Mouse (Mus musculus) heart, adult 2 months (tissue): Measurements from ENCODE around the gene Kcnb1. TPM values are rescaled to one million over a fixed set of nuclear protein-coding genes. Genes with fewer than 3 reads are reported as not detected.
A peak's percentile ranks its signal among the peaks of the same experiment; 100 is the strongest.

Experiments used
- DNase-seq, 2 experiments: peaks; one replicate each; pipeline ENCODE4 v3.0.0; 2021
- H3K27ac ChIP-seq: fragments of 200-600 bp; 2 replicates; pipeline ENCODE4 v1.8.1; 2022
- H3K27me3 ChIP-seq: fragments of 200-500 bp; 2 replicates; pipeline ENCODE4 v1.6.1; 2012; ENCODE audit warnings: mild to moderate bottlenecking, low read length, inconsistent platforms, mixed read lengths; ENCODE audit not compliant: control insufficient read depth, insufficient read depth
- H3K36me3 ChIP-seq: fragments of 200-500 bp; 2 replicates; pipeline ENCODE4 v1.6.1; 2012; ENCODE audit warnings: low read length, inconsistent platforms; ENCODE audit not compliant: control insufficient read depth, insufficient read depth
- H3K4me1 ChIP-seq: fragments of 200-500 bp; 2 replicates; pipeline ENCODE4 v1.6.1; 2011; ENCODE audit warnings: low read length; ENCODE audit not compliant: control insufficient read depth, insufficient read depth
- H3K4me3 ChIP-seq: fragments of 200-600 bp; 2 replicates; pipeline ENCODE4 v1.8.1; 2022
- H3K79me2 ChIP-seq: fragments of 200-500 bp; replicated peaks from 2 replicates; pipeline ENCODE4 v1.6.1; 2012; ENCODE audit warnings: mild to moderate bottlenecking, inconsistent platforms, low read length, moderate library complexity, mixed read lengths; ENCODE audit not compliant: control insufficient read depth, insufficient read depth
- H3K9ac ChIP-seq: fragments of 200-500 bp; 2 replicates; pipeline ENCODE4 v1.6.1; 2012; ENCODE audit warnings: low read depth, mild to moderate bottlenecking, control low read depth, inconsistent platforms, low read length, mixed read lengths
- CTCF ChIP-seq: fragments of 200-600 bp; IDR thresholded peaks from 2 replicates; pipeline ENCODE4 v1.8.1; 2022; ENCODE audit warnings: antibody characterized with exemption, mild to moderate bottlenecking, moderate library complexity
- EP300 ChIP-seq: fragments of 200-500 bp; IDR thresholded peaks from 2 replicates; pipeline ENCODE4 v1.6.1; 2011; ENCODE audit warnings: low read depth, low read length, control low read depth; ENCODE audit not compliant: insufficient read depth
- POLR2A ChIP-seq: fragments of 200-500 bp; IDR thresholded peaks from 2 replicates; pipeline ENCODE4 v1.6.1; 2011; ENCODE audit warnings: mild to moderate bottlenecking, low read depth, low read length, control low read depth; ENCODE audit not compliant: insufficient read depth
- WGBS: fragments of 180-500 bp; shearing (Covaris S2); methylation state at CpG from one replicate; pipeline ENCODE4 v1.1.7; 2018; 5-methylcytosine and 5-hydroxymethylcytosine counted together
- intact Hi-C: fragments of 180-260 bp; cut with DNase I; formaldehyde crosslinking; loops from one replicate; pipeline ENCODE4 v1.15.1; 2025
- polyA plus RNA-seq: library from polyadenylated mRNA; depleted of rRNA; stranded (reverse); fragments of >200 nt; gene quantifications from 2 replicates; pipeline ENCODE4 v1.2.3, GENCODE M21; 2012
- total RNA-seq, 2 experiments: library from RNA; stranded (reverse); gene quantifications; 2 replicates each; pipeline ENCODE4 v1.2.3; 2021

The Kcnb1 gene
- total and polyA plus RNA-seq, 3 experiments = 17.2 to 38.8 (median 32.8) TPM

- peaks cover 14% of the 10 kb centered on the region for H3K4me1 ChIP-seq
- peak overlapping the region; percentile 96 for H3K27ac ChIP-seq
- H3K9ac ChIP-seq = no peak overlapping the region; the same call in 1 of the 2 replicates
- H3K27me3 ChIP-seq = no peaks in the 10 kb centered on the region
- peaks cover 16% of the 10 kb centered on the region for H3K36me3 ChIP-seq
- 8% methylated on average over 7 of the region's 7 CpGs for WGBS
- no peak for TF ChIP-seq POLR2A
- peak; percentile 35 for TF ChIP-seq CTCF
- peaks cover 8% of the 10 kb centered on the region for H3K79me2 ChIP-seq
- intact Hi-C loops = loop anchor here (5.0 kb wide), 3 partner anchors 67 to 358 kb away; partner anchors contain the start of genes B4galt5, Slc9a8 and Stau1
- no peak for DNase-seq
- peak overlapping the region; percentile 74 for H3K4me3 ChIP-seq
Observed at GRCm38 (mm10) chr2:167063906-167064496, 126.0 kb downstream of the Kcnb1 start.

- peaks cover 14% of the 10 kb centered on the region for H3K4me1 ChIP-seq
- H3K79me2 ChIP-seq = peaks cover 8% of the 10 kb centered on the region
- peak; percentile 98 for DNase-seq
- no peaks in the 10 kb centered on the region for H3K27me3 ChIP-seq
- H3K4me3 ChIP-seq = peak within 1 kb of the TSS; percentile 98
- H3K27ac ChIP-seq = peak within 1 kb of the TSS; percentile 98
- under 1% methylated on average over 57 of the region's 57 CpGs for WGBS
- intact Hi-C loops = loop anchor here (5.0 kb wide), 3 partner anchors 66 to 359 kb away; partner anchors contain the start of genes B4galt5, Slc9a8 and Stau1
- peaks cover 18% of the 10 kb centered on the region for H3K36me3 ChIP-seq
- H3K9ac ChIP-seq = peak within 1 kb of the TSS; percentile 100
- TF ChIP-seq EP300 (peak; percentile 97), POLR2A (peak; percentile 100), CTCF (peak; percentile 25)
Observed at GRCm38 (mm10) chr2:167062965-167063880, 126.7 kb downstream of the Kcnb1 start, which contains the start of gene Znfx1. Znfx1 (minus strand) TSS chr2:167063015.

GRCm38 (mm10) chr2:167062497-167062911 lies 127.5 kb downstream of the Kcnb1 start:
- peak; percentile 85 for TF ChIP-seq POLR2A
- no peak for TF ChIP-seq EP300
- WGBS = 1% methylated on average over 60 of the region's 60 CpGs
- intact Hi-C loops = loop anchor here (5.0 kb wide), 3 partner anchors 65 to 360 kb away; partner anchors contain the start of genes B4galt5, Slc9a8 and Stau1

DNA sequence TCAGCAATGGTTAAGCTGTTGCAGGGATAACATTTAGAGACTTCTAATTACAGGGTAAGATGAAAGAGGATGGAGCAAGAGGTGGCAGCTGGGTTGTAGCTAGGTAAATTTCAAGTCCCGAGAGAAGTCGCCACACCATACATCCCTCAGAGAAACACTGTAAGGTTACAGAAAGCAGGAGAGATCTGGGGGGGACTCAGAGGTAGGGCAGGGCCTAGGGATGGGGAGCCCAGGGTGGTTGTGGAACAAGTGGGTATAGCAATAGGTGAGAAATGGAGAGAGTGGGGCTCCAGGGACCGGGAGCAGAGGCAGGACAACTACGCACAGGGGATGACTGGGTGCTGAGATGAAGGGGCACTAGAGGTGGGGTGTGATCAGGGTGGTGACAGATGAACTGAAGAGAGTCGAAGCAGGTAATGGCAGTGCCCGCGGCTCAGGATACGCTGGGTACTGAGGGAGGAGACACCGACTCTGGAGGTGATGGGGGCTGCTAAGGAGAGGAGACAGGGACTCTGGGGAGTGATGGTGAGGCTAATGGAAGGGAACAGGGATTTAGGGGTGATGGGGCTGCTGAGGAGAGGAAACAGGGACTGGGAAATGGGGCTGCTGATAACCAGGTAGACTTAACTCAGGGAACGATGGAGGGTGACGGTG lies 128.4 kb downstream of the Kcnb1 start:
- no peak for DNase-seq
- H3K79me2 ChIP-seq = peaks cover 8% of the 10 kb centered on the region
- H3K27me3 ChIP-seq = no peaks in the 10 kb centered on the region
- peaks cover 27% of the 10 kb centered on the region for H3K36me3 ChIP-seq
- TF ChIP-seq CTCF (no peak), EP300 (no peak), POLR2A (no peak)
- intact Hi-C loops = loop anchor here (5.0 kb wide), 3 partner anchors 64 to 361 kb away; partner anchors contain the start of genes B4galt5, Slc9a8 and Stau1
- peaks cover 21% of the 10 kb centered on the region for H3K4me1 ChIP-seq
- H3K27ac ChIP-seq = peak overlapping the region; percentile 98
- H3K9ac ChIP-seq = peak overlapping the region; percentile 100
- WGBS = 20% methylated on average over 11 of the region's 11 CpGs
- peak overlapping the region; percentile 98 for H3K4me3 ChIP-seq

More at GRCm38 (mm10) chr2:167062497-167062911, 127.5 kb downstream of the Kcnb1 start:
- Histone ChIP-seq H3K4me1 (peaks cover 17% of the 10 kb centered on the region), H3K27me3 (no peaks in the 10 kb centered on the region), H3K4me3 (peak overlapping the region; percentile 98), H3K79me2 (peaks cover 8% of the 10 kb centered on the region), H3K36me3 (peaks cover 21% of the 10 kb centered on the region), H3K27ac (peak overlapping the region; percentile 98), H3K9ac (peak overlapping the region; percentile 100)
- DNase-seq = peak; percentile 97 to 99

DNA sequence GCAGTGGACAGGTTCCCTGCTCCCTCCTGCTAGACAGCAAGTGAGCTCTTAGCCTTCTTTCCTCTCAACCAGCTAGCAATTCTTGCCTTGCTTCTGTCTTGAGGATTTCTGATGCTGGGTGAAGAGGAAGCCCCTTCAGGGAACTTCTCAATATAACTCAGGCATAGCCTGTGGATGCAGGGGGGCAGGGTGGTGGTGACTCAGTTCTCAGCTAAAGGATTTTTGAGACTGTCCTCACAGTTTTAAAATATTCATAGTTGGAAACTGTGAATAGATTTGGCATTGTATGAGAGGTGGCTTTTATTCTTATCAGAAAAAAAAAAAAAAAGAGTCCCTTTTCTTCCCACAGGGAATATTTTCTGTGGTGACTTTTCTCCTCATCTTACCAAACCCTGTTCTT lies 129.2 kb downstream of the Kcnb1 start:
- H3K27me3 ChIP-seq = no peaks in the 10 kb centered on the region
- H3K36me3 ChIP-seq = peaks cover 30% of the 10 kb centered on the region
- H3K4me3 ChIP-seq = no peak overlapping the region; the same call in 1 of the 2 replicates
- peak overlapping the region; percentile 12; the same call in 1 of the 2 replicates for H3K9ac ChIP-seq
- DNase-seq = no peak
- intact Hi-C loops = loop anchor here (5.0 kb wide), 3 partner anchors 63 to 362 kb away; partner anchors contain the start of genes B4galt5, Slc9a8 and Stau1
- peaks cover 28% of the 10 kb centered on the region for H3K4me1 ChIP-seq
- H3K79me2 ChIP-seq = peaks cover 8% of the 10 kb centered on the region
- peak overlapping the region; percentile 23; the same call in 1 of the 2 replicates for H3K27ac ChIP-seq
- TF ChIP-seq POLR2A (no peak), CTCF (no peak), EP300 (no peak)
